Mouse (Mus musculus): Measurements from ENCODE around the gene Pik3r1. TPM values are rescaled to one million over a fixed set of nuclear protein-coding genes. Genes with fewer than 3 reads are reported as not detected.

Gene Pik3r1
- polyA plus RNA-seq, 1 experiment from 2014 or later = 48.8 TPM

DNA sequence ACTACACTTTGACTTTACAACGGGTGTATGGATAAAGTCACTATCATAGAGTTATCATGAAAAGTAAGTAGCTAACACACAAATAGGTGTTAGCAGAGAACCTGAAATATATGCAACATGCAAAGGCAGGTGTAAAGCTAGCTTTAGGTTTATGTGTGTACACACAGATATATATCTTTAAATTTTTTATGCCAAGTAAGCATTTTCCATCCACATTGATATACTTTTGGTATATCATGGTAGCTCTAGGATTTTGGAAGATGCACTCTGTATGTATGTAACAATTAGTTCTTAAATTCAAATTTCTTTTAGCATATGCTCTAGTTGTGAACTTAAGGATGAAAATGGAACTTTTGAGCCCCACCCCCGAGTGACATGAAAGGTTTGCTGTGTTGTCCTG lies 24.0 kb downstream of the Pik3r1 start:
- Histone ChIP-seq H3K4me2 (no peak overlapping the region), H3K27ac (no peak overlapping the region), H3K4me3 (no peak overlapping the region), H3K4me1 (no peaks in the 10 kb centered on the region), H3K36me3 (replicated peaks) (no peaks in the 10 kb centered on the region), H3K9me3 (no peaks in the 10 kb centered on the region), H3K27me3 (replicated peaks) (no peaks in the 10 kb centered on the region), H3K9ac (no peak overlapping the region)
- WGBS = 79% methylated on average over 2 of the region's 2 CpGs
- ATAC-seq (replicated peaks) = no peak

DNA sequence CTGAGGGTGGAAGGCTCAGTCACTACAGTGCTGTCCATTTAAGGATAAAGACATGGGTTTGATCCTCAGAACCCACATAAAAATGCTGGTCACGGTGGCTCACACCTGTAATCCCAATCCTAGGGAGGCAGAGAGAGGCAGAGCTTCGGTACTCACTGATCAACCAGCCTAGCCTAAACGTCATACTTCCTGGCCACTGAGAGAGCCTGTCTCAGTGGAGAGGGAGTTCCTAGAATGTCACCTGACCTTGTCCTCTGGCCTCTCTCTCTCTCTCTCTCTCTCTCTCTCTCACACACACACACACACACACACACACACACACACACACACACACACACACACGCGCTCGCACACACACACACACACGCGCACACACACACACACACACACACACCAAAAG lies 24.8 kb downstream of the Pik3r1 start:
- ATAC-seq (replicated peaks) = no peak

DNA sequence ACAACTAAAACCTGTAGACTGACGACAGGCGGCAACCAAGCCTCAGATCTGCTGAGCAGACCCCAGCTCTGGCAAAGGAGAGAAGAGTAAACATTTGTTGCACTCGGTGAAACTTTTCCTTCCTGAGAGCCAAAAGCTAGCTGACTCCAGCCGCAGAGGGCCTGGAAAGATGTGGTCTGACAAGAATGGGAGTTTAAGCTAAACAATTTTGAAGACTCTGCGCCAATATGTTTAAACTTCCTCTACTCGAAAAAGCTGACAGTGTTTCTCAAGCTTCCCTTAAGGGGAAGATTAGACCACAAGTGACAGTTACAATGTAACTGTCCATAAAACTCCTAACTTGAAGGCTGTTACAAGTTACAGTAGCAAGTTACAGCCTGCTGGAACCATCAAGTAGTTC lies 25.4 kb downstream of the Pik3r1 start:
- no peak overlapping the region for H3K9ac ChIP-seq
- no peaks in the 10 kb centered on the region for H3K9me3 ChIP-seq
- no peaks in the 10 kb centered on the region for H3K36me3 ChIP-seq (replicated peaks)
- no peaks in the 10 kb centered on the region for H3K27me3 ChIP-seq (replicated peaks)
- H3K4me1 ChIP-seq = no peaks in the 10 kb centered on the region
- ATAC-seq (replicated peaks) = no peak
- no peak overlapping the region for H3K4me2 ChIP-seq
- 78% methylated on average over 6 of the region's 6 CpGs for WGBS
- no peak overlapping the region for H3K27ac ChIP-seq
- H3K4me3 ChIP-seq = no peak overlapping the region

More for the DNA sequence above, 24.8 kb downstream of the Pik3r1 start:
- Histone ChIP-seq H3K9ac (no peak overlapping the region), H3K4me1 (no peaks in the 10 kb centered on the region), H3K27ac (no peak overlapping the region), H3K4me2 (no peak overlapping the region), H3K36me3 (replicated peaks) (no peaks in the 10 kb centered on the region), H3K9me3 (no peaks in the 10 kb centered on the region), H3K27me3 (replicated peaks) (no peaks in the 10 kb centered on the region), H3K4me3 (no peak overlapping the region)
- WGBS = 76% methylated on average over 8 of the region's 8 CpGs

DNA sequence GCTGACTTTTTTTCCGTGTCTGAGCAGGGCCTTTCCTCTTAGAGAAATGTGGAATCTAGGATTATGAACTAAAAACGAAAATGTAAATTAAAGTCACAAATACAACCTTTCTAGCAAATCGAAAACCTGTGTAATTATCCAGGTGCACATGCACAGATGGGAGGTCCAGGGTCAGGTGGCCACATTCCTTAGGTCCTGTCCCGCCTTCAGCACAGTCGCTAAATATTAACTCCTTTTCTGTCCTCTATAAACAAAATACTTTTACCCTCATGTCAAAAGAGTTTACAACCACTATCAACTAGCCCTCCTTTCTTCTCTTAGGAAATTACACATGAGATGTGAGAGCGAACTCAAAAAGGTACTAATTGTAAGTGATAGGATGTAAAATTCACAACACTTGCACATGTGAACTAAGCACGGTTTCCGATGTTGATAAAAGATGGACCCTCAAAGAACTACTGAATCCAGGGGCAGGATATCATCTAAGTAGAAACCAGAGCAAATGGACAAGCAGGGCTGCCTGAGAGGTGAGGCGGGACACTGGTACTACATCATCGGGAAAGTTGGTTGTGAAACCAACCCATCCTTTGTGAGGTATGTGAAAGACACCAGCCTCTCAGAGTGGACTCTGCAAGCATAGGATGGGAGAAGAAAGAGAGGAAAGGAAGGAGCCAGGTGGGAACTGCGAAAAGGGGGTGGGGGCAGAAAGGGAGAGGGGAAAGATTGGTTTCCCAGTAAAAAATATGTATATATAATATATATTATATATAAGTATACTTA lies 26.3 kb downstream of the Pik3r1 start:
- Histone ChIP-seq H3K9ac (no peak overlapping the region), H3K4me1 (no peaks in the 10 kb centered on the region), H3K9me3 (no peaks in the 10 kb centered on the region), H3K36me3 (replicated peaks) (no peaks in the 10 kb centered on the region), H3K27me3 (replicated peaks) (no peaks in the 10 kb centered on the region), H3K27ac (no peak overlapping the region), H3K4me3 (no peak overlapping the region), H3K4me2 (no peak overlapping the region)
- WGBS = 90% methylated on average over 11 of the region's 11 CpGs
- ATAC-seq (replicated peaks) = no peak

DNA sequence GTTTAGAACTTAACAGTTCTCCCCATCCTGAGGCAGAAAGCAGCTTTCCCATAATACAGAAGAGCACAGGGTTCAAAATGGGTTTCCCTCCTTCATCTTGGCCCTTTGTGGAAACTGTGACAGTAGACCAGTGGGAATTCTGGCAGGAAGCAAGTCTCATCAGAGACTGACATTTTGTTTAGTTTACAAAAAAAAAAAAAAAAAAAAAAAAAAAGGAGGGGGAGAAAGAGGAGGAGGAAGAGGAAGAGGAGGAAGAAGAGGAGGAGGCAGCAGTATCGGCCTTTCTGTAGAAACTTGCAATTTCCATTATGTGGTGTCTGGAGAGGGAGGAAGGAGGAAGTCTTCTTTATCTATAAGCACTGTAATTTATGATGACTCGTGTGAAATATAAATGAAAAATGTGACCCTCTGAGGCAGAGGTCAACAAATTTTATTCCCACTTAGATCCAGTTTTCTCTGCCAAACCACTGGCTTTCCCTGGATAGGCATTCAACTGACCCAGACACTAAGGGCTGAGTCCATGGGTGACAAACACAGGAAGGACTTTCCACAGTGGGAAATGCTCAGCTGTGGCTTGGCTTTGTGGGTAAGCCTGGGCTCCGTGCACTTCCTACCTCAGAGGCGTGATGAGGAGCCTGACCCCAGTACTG lies 28.2 kb downstream of the Pik3r1 start:
- Histone ChIP-seq H3K4me3 (no peak overlapping the region), H3K27me3 (replicated peaks) (no peaks in the 10 kb centered on the region), H3K27ac (no peak overlapping the region), H3K4me1 (peaks cover 5% of the 10 kb centered on the region; the same call in 1 of the 2 replicates), H3K9ac (no peak overlapping the region), H3K9me3 (no peaks in the 10 kb centered on the region), H3K36me3 (replicated peaks) (no peaks in the 10 kb centered on the region), H3K4me2 (no peak overlapping the region)
- no peak for ATAC-seq (replicated peaks)
- WGBS = 87% methylated on average over 4 of the region's 4 CpGs

DNA sequence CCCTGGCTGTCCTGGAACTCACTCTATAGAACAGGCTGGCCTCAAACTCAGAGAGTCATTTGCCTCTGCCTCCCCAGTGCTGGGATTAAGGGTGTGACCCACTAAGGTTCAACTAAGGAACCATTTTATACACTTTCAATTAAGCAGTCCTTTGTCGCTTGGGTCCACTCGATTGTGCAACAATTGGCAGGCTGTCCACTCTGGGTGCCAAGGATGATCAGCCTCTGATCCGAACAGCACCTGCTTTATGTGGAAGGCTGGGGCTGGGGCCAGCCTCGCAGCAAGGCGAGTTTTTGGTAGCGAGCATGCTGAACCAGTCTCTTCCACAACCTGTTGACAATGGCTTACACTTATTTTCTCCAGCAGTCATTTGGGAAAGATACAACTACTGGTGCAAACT lies 29.2 kb downstream of the Pik3r1 start:
- Histone ChIP-seq H3K27me3 (replicated peaks) (no peaks in the 10 kb centered on the region), H3K4me2 (no peak overlapping the region), H3K36me3 (replicated peaks) (no peaks in the 10 kb centered on the region), H3K4me3 (no peak overlapping the region), H3K27ac (no peak overlapping the region), H3K9ac (no peak overlapping the region), H3K9me3 (no peaks in the 10 kb centered on the region), H3K4me1 (peaks cover 5% of the 10 kb centered on the region; the same call in 1 of the 2 replicates)
- ATAC-seq (replicated peaks) = 0 out of 2 replicates have a peak, but pooled peaks have one; percentile 16
- 56% methylated on average over 6 of the region's 6 CpGs for WGBS

DNA sequence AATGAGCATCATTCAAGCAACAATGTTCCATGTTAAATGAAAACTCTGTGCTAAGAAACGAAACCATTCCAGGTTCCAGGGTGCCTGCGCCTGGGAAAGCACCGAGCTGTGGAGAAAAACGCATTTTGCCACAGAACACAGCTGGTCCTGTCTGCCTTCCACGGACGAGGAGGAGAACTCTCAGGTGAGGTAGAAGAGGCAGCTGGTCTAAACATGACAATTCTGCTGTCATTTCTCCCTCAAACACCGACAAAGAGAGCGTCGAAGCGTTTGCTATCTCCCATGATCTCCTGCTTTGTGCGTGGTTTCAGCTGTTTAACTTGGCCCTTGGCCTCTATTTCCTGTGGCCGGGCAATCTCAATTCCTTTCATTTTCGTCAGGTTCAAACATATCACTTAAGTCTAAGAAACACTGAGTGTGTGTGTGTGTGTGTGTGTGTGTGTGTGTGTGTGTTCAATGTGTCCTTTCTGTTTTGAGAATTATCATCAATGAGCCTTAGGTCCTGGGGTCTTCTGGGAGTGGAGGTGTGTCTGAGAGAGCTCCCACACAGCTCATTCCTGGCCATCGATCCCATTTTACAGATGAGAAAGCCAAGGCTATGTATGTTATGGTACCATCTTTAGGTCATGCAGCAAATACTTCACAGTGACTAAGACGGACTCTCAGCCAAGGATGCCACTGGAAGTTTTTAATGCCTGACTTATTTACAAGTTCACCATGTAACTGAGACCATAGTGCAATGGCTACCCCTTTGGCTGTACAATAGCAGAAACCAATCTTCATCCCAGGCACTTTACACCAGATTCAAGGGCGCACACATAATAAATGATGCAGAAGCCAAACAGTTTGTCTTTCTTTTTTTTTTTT lies 31.3 kb downstream of the Pik3r1 start:
- no peak overlapping the region for H3K9ac ChIP-seq
- H3K36me3 ChIP-seq (replicated peaks) = no peaks in the 10 kb centered on the region
- no peak overlapping the region for H3K4me3 ChIP-seq
- no peaks in the 10 kb centered on the region for H3K9me3 ChIP-seq
- peaks cover 11% of the 10 kb centered on the region; the same call in 1 of the 2 replicates for H3K4me1 ChIP-seq
- H3K27me3 ChIP-seq (replicated peaks) = no peaks in the 10 kb centered on the region
- 76% methylated on average over 16 of the region's 16 CpGs for WGBS
- no peak for ATAC-seq (replicated peaks)
- no peak overlapping the region for H3K27ac ChIP-seq
- no peak overlapping the region for H3K4me2 ChIP-seq

DNA sequence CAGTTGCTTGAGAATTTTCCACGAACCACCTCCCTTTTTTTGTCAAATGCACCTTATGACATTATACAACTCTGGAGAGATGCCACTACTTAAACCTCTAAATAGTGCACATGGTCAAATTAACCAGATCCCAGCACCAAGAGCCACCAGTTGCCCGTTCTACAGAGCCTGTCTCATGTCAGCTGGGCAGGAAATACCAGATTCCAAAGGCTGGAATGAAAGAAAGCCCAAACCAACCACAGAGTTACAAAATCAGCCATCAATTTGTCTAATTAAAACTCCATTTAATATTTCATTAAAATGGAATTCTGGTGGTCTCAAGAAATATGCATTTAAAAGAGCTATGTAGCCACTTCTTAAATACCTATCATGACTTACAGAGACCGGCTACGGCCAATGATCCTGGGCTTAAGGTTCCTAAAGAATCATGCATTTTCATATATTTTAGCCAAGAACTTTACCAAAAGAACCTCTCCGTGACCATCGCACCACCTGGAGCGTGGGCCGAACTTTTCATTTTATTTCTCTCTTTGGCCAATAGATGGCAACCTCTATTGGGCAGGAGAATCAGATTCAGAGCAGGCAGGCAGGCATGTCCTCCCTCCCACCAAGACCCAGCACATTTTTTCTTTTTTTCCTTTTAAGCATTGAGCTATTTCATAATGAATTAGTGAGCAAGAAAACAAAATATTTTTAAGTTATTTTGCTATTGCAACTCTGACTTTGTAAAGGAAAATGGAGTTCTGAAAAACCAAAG lies 32.5 kb downstream of the Pik3r1 start:
- Histone ChIP-seq H3K9me3 (no peaks in the 10 kb centered on the region), H3K36me3 (replicated peaks) (no peaks in the 10 kb centered on the region), H3K27me3 (replicated peaks) (no peaks in the 10 kb centered on the region), H3K4me1 (peaks cover 11% of the 10 kb centered on the region; the same call in 1 of the 2 replicates), H3K4me3 (no peak overlapping the region), H3K27ac (no peak overlapping the region), H3K9ac (no peak overlapping the region), H3K4me2 (no peak overlapping the region)
- no peak; the same call in 1 of the 2 replicates for ATAC-seq (replicated peaks)
- WGBS = 67% methylated on average over 8 of the region's 8 CpGs

DNA sequence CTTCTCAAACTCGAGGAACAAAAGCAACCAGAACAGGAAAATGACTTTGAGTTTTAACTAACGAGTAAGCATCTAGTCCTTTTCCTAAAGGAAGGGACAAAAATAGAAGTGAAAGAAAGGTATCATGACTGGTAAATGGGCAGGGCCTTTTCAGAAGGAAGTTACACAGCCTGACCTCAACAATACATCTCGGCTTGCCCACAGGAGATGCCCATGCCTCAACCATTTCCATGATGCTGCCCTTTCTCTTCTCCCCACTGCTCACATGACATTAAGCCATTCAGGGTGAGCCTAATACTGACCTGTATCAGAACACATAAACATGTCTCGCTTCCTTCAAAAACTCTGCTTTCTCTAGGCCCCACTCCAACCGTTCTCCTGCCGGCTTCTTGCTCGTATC lies 33.8 kb downstream of the Pik3r1 start:
- H3K36me3 ChIP-seq (replicated peaks) = no peaks in the 10 kb centered on the region
- no peak for ATAC-seq (replicated peaks)
- no peaks in the 10 kb centered on the region for H3K27me3 ChIP-seq (replicated peaks)
- H3K9me3 ChIP-seq = no peaks in the 10 kb centered on the region
- peaks cover 20% of the 10 kb centered on the region for H3K4me1 ChIP-seq
- no peak overlapping the region for H3K27ac ChIP-seq
- WGBS = 90% methylated on average over 7 of the region's 7 CpGs
- no peak overlapping the region for H3K4me3 ChIP-seq
- no peak overlapping the region for H3K9ac ChIP-seq
- H3K4me2 ChIP-seq = no peak overlapping the region

DNA sequence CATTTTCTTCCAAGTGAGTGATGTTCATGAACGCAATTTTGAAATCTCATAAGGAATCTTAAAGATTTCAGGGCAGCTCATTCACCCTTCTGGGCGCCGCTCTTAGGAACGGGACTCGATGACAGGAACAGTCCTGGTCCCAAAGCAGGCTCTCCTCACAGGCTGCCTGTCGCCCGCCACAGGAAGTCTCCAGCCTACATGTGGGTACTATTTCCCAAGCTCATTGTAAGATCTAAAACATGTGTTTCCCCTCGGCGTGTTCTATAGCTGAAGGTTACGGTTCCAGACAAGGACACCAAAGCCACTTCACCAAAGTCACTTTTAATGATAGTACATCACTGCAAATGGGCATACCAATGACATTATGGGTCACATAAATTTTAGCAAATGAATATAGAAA lies 35.3 kb downstream of the Pik3r1 start:
- no peak overlapping the region for H3K9ac ChIP-seq
- peaks cover 20% of the 10 kb centered on the region for H3K4me1 ChIP-seq
- no peaks in the 10 kb centered on the region for H3K36me3 ChIP-seq (replicated peaks)
- no peaks in the 10 kb centered on the region for H3K9me3 ChIP-seq
- 79% methylated on average over 10 of the region's 10 CpGs for WGBS
- no peak overlapping the region for H3K4me3 ChIP-seq
- no peaks in the 10 kb centered on the region for H3K27me3 ChIP-seq (replicated peaks)
- no peak overlapping the region for H3K27ac ChIP-seq
- H3K4me2 ChIP-seq = no peak overlapping the region
- ATAC-seq (replicated peaks) = no peak

DNA sequence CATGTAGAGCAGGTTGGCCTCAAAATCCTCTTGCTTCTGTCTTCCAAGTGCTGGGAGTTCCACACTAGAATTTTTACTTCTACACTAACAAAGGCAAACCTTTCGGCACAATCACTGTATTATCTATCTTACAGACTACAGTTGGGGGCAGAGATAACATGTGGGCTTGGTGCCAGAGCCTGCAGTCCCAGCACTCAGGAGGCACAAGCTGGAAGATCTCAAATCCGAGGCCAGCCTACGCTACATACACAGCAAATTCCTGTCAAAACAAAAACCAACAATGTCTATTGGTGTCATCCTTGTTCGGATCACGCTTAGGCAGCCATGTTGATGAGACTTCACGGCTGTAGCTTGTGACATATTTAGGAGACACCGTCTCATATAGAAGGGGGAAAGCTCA lies 36.2 kb downstream of the Pik3r1 start:
- Histone ChIP-seq H3K36me3 (replicated peaks) (no peaks in the 10 kb centered on the region), H3K9me3 (no peaks in the 10 kb centered on the region), H3K27ac (no peak overlapping the region), H3K4me2 (no peak overlapping the region), H3K4me3 (no peak overlapping the region), H3K27me3 (replicated peaks) (no peaks in the 10 kb centered on the region), H3K9ac (no peak overlapping the region), H3K4me1 (peaks cover 20% of the 10 kb centered on the region)
- ATAC-seq (replicated peaks) = no peak
- WGBS = 85% methylated on average over 7 of the region's 7 CpGs

DNA sequence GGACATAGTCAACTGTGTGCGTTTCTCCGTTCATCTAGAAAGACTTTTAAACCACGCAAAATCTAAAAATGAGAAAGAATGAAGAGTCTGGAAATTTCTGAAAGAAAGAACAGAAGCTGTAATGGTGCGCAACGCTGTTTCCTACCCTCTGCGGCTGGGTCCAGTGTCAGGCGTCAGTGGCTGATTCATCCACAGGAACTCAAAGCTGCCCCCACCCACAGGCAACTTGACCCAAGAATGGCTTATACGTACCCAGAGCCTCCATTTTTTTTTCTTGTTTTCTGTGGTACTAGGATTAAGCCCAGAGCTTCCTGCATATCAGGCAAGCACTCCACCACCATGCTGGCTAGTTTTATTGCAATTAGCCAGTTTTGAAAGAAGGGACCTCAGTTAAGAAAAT lies 37.7 kb downstream of the Pik3r1 start:
- Histone ChIP-seq H3K27me3 (replicated peaks) (no peaks in the 10 kb centered on the region), H3K36me3 (replicated peaks) (no peaks in the 10 kb centered on the region), H3K9me3 (no peaks in the 10 kb centered on the region), H3K4me3 (no peak overlapping the region), H3K4me2 (no peak overlapping the region), H3K9ac (no peak overlapping the region), H3K27ac (no peak overlapping the region), H3K4me1 (peaks cover 15% of the 10 kb centered on the region)
- 79% methylated on average over 8 of the region's 8 CpGs for WGBS
- no peak for ATAC-seq (replicated peaks)
